ENCODE assay signal across 7 mouse cellular contexts in the genomic region with DNA sequence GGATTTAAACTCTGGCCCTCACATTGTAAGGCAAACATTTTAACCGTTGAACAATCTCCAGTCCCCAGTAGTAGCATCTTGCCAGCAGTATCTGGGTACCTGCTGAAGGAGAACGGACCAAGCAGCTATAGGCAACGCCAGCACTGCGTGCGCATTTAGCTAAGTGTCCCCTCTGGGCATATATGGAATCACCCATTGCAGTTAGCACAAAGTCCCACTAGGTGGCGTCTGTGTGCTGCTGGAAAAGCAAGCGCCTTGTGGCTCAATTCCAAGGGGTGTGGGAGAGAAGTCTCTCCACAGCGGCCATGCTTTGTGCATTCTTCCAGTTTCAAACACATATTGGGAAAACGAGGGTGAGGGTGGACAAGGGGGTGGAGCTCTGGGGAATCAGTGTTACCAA. TPM values are rescaled to one million over a fixed set of nuclear protein-coding genes. Genes with fewer than 3 reads are reported as not detected.
DNase-seq lines count a peak whose midpoint lies in the region; ATAC-seq lines count a peak whose summit lies in the region.

No protein-coding gene starts in this region.

- H3K36me3 ChIP-seq in hindbrain, embryonic 13.5 days, result no peaks in the 10 kb centered on the region

- no peaks in the 10 kb centered on the region for H3K9me3 ChIP-seq in hindbrain, embryonic 13.5 days

- peaks cover 56% of the 10 kb centered on the region for H3K27me3 ChIP-seq in hindbrain, embryonic 13.5 days

- ATAC-seq in hindbrain, embryonic 13.5 days (ENCODE audit: low FRiP score), result peak; percentile 33; the same call in 1 of the 2 replicates

- 2% methylated on average over 9 of the region's 9 CpGs for WGBS in hindbrain, embryonic 13.5 days

- H3K4me3 ChIP-seq in hindbrain, embryonic 13.5 days, result no peak overlapping the region

- peak; percentile 83 for DNase-seq in WW6 (ENCODE audit: low read depth, low spot score)
- peak; percentile 90 to 94 for DNase-seq in cerebellum, adult 18-20 months
- peak; percentile 90 for DNase-seq in forelimb bud, embryonic 11.5 days (ENCODE audit: low read depth, low spot score)
- DNase-seq in left cerebral cortex, adult 11 months (ENCODE audit: low spot score), result peak; percentile 78
- DNase-seq in mesoderm, embryonic 11.5 days (ENCODE audit: low read depth, low spot score), result peak; percentile 92
- DNase-seq in skeletal muscle tissue, adult 2 months (ENCODE audit: low read depth, low spot score), result peak; percentile 66

- no peak overlapping the region for H3K4me2 ChIP-seq in hindbrain, embryonic 13.5 days

- no peak overlapping the region for H3K27ac ChIP-seq in hindbrain, embryonic 13.5 days

- peaks cover 33% of the 10 kb centered on the region for H3K4me1 ChIP-seq in hindbrain, embryonic 13.5 days (replicated peaks)

- H3K9ac ChIP-seq in hindbrain, embryonic 13.5 days, result no peak overlapping the region

RNA-seq across cellular contexts. Expression of a gene that starts 12.7 kb away (rescaled TPM):
- 21.4 and 21.6 TPM in 2 replicates for polyA plus RNA-seq in hindbrain, embryonic 13.5 days (2015; fragmentation: Nextera tagmentation; extraction: Ambion mirVana)

RNA-seq across cellular contexts. Expression of a gene that starts 14.8 kb away (rescaled TPM):
- polyA plus RNA-seq in hindbrain, embryonic 13.5 days (2015; fragmentation: Nextera tagmentation; extraction: Ambion mirVana), result 0.36 TPM in 1 of 2 replicates, not detected in the other

RNA-seq across cellular contexts. Expression of a gene that starts 21.8 kb away (rescaled TPM):
- polyA plus RNA-seq in hindbrain, embryonic 13.5 days (2015; fragmentation: Nextera tagmentation; extraction: Ambion mirVana), result 13.1 and 16.8 TPM in 2 replicates

RNA-seq across cellular contexts. Expression of a gene that starts 26.2 kb away (rescaled TPM):
- 13.2 and 13.4 TPM in 2 replicates for polyA plus RNA-seq in hindbrain, embryonic 13.5 days (2015; fragmentation: Nextera tagmentation; extraction: Ambion mirVana)

RNA-seq across cellular contexts. Expression of a gene that starts 27.9 kb away (rescaled TPM):
- 118 and 126 TPM in 2 replicates for polyA plus RNA-seq in hindbrain, embryonic 13.5 days (2015; fragmentation: Nextera tagmentation; extraction: Ambion mirVana)
